Mouse (Mus musculus) liver (tissue): ENCODE measurements at regions not wholly inside any gene's neighbourhood (a gene's known extent, or its start where the extent isn't known, plus 50 kb on each side); places are given as distances from the start of the nearest gene placed in this dataset.

Source experiments
- DNase-seq: peaks from one replicate; pipeline ENCODE4 v3.0.0-alpha.2; 2020; ENCODE audit warnings: mixed read lengths

- no peak for DNase-seq
Observed at GRCm38 (mm10) chr6:22439871-22440270, 83.8 kb upstream of the Fam3c start.

GRCm38 (mm10) chr6:22429026-22429425 lies 73.0 kb upstream of the Fam3c start:
- DNase-seq, result no peak

DNA sequence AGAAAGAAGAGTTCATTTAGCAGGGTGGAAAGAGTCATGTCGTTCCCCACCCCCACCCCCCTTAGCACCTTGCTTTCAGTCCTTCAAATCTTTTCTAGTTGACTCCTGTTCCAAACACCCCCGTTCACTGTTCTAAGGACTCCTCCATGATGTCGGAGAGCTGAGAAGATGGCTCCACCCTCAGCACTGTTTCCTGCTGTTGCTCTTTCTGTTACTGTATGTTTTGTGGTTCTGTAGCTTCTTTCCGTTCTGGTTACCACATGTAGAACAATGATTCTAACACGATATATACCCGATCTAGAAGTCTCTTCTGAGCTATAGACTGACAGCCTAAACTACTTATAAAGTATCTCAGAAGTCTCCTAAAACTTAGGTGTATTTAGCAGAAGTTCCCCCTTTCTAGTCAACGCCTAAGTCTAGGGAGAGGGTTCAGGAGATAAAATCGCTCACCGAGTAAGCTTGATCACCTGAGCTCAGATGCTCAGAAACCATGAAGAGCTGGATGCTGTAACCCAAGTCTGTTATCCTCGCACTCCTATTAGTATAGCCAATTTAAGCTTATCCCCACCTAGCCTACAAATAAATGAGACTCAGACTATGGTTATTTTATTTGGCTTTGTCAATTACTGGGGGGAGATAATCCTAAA lies 68.2 kb upstream of the Fam3c start:
- DNase-seq, result no peak

DNA sequence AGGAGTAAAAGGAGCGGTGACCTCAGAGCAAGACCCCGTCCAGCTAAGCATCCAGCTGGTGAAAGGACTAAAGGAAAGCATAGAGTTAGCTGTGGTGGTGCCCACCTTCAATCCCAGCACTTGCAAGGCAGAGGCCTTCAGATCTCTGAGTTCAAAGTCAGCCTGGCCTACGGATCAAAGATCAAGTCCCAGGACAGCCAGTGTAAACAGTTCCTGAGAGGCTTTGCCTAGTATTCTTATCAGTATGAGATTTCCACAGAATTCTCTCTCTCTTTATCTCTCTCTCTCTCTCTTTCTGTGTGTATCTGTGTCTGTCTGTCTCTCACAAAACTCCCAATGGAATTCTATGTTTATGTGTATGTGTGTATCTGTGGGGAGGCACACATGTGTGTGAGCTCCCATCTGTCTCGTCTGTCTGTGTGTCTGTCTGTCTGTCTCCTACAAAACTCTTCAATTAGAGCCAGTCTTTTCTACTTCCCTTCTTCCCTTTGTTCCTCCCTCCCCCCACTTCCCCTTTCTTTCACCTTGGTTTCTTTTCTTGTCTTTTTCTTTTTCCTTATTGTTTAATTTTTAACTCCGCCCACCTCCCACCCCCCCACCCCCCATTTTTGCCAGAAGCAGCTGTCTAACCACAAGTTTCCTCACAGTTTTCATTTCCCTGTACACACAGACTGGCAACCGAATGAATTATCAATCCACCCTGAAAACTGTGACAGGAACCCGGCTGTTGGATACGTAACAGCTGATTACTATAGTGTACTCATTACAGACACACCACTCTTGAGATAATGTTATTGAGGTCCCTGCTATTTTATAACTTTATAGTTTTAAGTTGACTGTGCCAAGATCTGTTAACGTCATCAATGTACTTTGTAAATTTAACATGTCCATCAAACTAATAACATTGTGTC lies 67.3 kb upstream of the Fam3c start:
- no peak for DNase-seq

DNA sequence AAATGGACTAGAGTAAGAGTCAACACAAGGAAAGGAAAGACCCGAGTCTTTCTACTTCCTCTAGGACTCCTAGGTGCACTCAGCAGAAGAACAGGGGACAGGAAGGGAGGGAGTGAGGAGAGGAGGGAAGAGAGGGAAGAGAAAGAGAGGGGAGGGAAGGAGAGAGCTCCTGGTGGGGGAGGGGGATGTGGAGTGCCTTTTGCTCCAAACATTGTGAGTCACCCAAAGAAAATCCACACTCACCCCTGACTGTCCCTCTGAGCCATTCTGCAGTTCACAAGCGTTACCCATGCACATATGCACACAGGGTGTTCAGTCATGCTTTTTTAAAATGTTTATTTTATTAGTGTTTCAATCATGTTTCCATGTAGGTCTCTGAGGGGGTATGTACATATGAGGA lies 65.5 kb upstream of the Fam3c start:
- DNase-seq, result no peak

GRCm38 (mm10) chr6:22418279-22418678 lies 62.2 kb upstream of the Fam3c start:
- DNase-seq, result no peak

GRCm38 (mm10) chr6:22417189-22417588 lies 61.1 kb upstream of the Fam3c start:
- DNase-seq, result no peak

DNA sequence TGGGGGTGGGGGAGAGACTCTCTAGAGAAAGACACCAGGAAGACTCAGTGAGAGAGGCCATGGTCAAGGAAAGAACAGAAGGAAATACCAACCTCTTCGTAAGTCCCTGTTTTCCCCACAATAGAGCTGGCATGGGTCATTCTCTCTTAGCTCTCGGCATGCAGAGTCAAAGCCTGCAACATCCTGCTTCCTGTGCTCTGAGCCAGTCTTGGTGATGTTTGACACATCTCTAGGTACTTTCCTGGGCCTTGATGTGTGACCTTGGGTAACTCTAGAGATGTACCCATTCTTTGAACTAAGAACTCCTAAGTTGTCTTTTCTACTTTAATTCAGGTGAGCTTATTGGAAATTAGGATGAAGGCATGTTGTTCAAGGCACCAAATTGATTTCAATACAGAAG lies 55.8 kb upstream of the Fam3c start:
- DNase-seq, result no peak

DNA sequence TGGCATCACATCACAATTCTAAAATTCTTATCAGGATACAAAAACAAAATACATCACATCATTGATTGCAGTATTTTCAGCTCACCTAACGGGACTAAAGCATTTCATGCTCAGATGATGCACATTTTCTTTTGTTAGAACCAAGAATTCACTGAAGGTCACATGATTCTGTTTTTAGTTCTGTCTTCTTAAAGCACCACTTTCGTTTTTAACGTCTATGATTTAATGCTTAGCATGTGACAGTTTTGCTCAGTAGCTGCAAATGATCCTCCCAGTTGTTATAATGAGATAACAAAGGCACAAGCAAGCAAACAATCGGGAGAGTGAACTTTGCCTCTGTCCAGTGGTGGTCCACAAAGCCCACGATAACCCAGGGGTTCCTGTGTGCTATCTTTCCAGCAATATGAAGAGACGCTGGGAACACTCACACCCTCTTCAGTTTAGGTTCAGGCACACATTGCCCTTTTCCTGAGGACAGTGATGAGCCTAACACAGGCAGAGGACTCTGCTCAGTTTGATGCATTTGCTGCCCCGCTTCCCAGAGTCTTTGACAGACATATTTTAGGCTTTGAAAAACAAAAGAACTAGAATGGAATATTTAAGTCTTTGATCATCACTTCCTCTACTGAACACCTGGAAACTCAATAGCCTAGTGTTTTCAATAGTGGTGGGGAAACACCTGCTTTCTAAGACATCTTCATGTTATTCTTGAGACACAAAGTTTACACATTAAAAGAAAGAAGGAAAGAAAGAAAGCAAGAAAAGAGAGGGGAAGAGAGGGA lies 53.0 kb upstream of the Fam3c start:
- DNase-seq, result no peak
